Mouse (Mus musculus): Measurements from ENCODE around the gene Ncoa7. TPM values are rescaled to one million over a fixed set of nuclear protein-coding genes. Genes with fewer than 3 reads are reported as not detected.
A peak's percentile ranks its signal among the peaks of the same experiment; 100 is the strongest.

Gene Ncoa7
- total and polyA plus RNA-seq, 3 experiments, result 1.2 to 4.7 (median 3.4) TPM

GRCm38 (mm10) chr10:30778240-30778639 is 24.9 kb downstream of the Ncoa7 start:
- TF ChIP-seq POLR2A (IDR thresholded peaks at IDR 0.05; ENCODE audit: insufficient read depth, low read depth, low read length) (no peak), EP300 (IDR thresholded peaks at IDR 0.05; ENCODE audit: insufficient read depth, low read depth, low read length) (no peak), CTCF (IDR thresholded peaks at IDR 0.05) (no peak)
- Histone ChIP-seq H3K4me3 (no peak overlapping the region), H3K36me3 (ENCODE audit: control insufficient read depth, insufficient read depth, low read length) (no peaks in the 10 kb centered on the region), H3K79me2 (replicated peaks; ENCODE audit: control insufficient read depth, insufficient read depth, low read length) (no peaks in the 10 kb centered on the region), H3K9ac (ENCODE audit: low read depth, low read length) (no peak overlapping the region), H3K4me1 (ENCODE audit: control insufficient read depth, insufficient read depth, low read length) (no peaks in the 10 kb centered on the region), H3K27me3 (ENCODE audit: control insufficient read depth, insufficient read depth, low read length) (no peaks in the 10 kb centered on the region), H3K27ac (no peak overlapping the region)
- DNase-seq, result peak; percentile 37 to 46
- intact Hi-C loops (cut with DNase I), result no loop called here
- 18% methylated on average over 3 of the region's 3 CpGs for WGBS

- WGBS, result 94% methylated on average over 2 of the region's 2 CpGs
- Histone ChIP-seq H3K9ac (ENCODE audit: low read depth, low read length) (no peak overlapping the region), H3K27me3 (ENCODE audit: control insufficient read depth, insufficient read depth, low read length) (no peaks in the 10 kb centered on the region), H3K27ac (no peak overlapping the region), H3K36me3 (ENCODE audit: control insufficient read depth, insufficient read depth, low read length) (no peaks in the 10 kb centered on the region), H3K4me1 (ENCODE audit: control insufficient read depth, insufficient read depth, low read length) (peaks cover 2% of the 10 kb centered on the region), H3K79me2 (replicated peaks; ENCODE audit: control insufficient read depth, insufficient read depth, low read length) (no peaks in the 10 kb centered on the region), H3K4me3 (no peak overlapping the region)
- intact Hi-C loops (cut with DNase I), result no loop called here
- DNase-seq, result no peak
- TF ChIP-seq POLR2A (IDR thresholded peaks at IDR 0.05; ENCODE audit: insufficient read depth, low read depth, low read length) (no peak), CTCF (IDR thresholded peaks at IDR 0.05) (no peak), EP300 (IDR thresholded peaks at IDR 0.05; ENCODE audit: insufficient read depth, low read depth, low read length) (no peak)
Observed at GRCm38 (mm10) chr10:30775987-30776386, 27.1 kb downstream of the Ncoa7 start.

GRCm38 (mm10) chr10:30775568-30775967 is 27.6 kb downstream of the Ncoa7 start:
- 78% methylated on average over 5 of the region's 5 CpGs for WGBS
- intact Hi-C loops (cut with DNase I), result no loop called here
- H3K27ac ChIP-seq, result no peak overlapping the region

GRCm38 (mm10) chr10:30774396-30774795 is 28.7 kb downstream of the Ncoa7 start:
- 85% methylated on average over 2 of the region's 2 CpGs for WGBS
- intact Hi-C loops (cut with DNase I), result no loop called here
- H3K36me3 ChIP-seq (ENCODE audit: control insufficient read depth, insufficient read depth, low read length), result no peaks in the 10 kb centered on the region
- H3K27me3 ChIP-seq (ENCODE audit: control insufficient read depth, insufficient read depth, low read length), result no peaks in the 10 kb centered on the region
- no peaks in the 10 kb centered on the region for H3K79me2 ChIP-seq (replicated peaks; ENCODE audit: control insufficient read depth, insufficient read depth, low read length)
- H3K9ac ChIP-seq (ENCODE audit: low read depth, low read length), result no peak overlapping the region
- H3K27ac ChIP-seq, result no peak overlapping the region
- H3K4me1 ChIP-seq (ENCODE audit: control insufficient read depth, insufficient read depth, low read length), result peaks cover 2% of the 10 kb centered on the region
- TF ChIP-seq EP300 (IDR thresholded peaks at IDR 0.05; ENCODE audit: insufficient read depth, low read depth, low read length), result no peak
- TF ChIP-seq CTCF (IDR thresholded peaks at IDR 0.05), result no peak
- no peak for TF ChIP-seq POLR2A (IDR thresholded peaks at IDR 0.05; ENCODE audit: insufficient read depth, low read depth, low read length)
- no peak for DNase-seq
- no peak overlapping the region for H3K4me3 ChIP-seq

More at GRCm38 (mm10) chr10:30775568-30775967, 27.6 kb downstream of the Ncoa7 start:
- Histone ChIP-seq H3K79me2 (replicated peaks; ENCODE audit: control insufficient read depth, insufficient read depth, low read length) (no peaks in the 10 kb centered on the region), H3K4me1 (ENCODE audit: control insufficient read depth, insufficient read depth, low read length) (peaks cover 2% of the 10 kb centered on the region), H3K4me3 (no peak overlapping the region), H3K27me3 (ENCODE audit: control insufficient read depth, insufficient read depth, low read length) (no peaks in the 10 kb centered on the region), H3K9ac (ENCODE audit: low read depth, low read length) (no peak overlapping the region), H3K36me3 (ENCODE audit: control insufficient read depth, insufficient read depth, low read length) (no peaks in the 10 kb centered on the region)
- TF ChIP-seq EP300 (IDR thresholded peaks at IDR 0.05; ENCODE audit: insufficient read depth, low read depth, low read length), result no peak
- TF ChIP-seq POLR2A (IDR thresholded peaks at IDR 0.05; ENCODE audit: insufficient read depth, low read depth, low read length), result no peak
- no peak for TF ChIP-seq CTCF (IDR thresholded peaks at IDR 0.05)
- no peak for DNase-seq

- WGBS, result 90% methylated on average over 5 of the region's 5 CpGs
- no peak for DNase-seq
- no peaks in the 10 kb centered on the region for H3K27me3 ChIP-seq (ENCODE audit: control insufficient read depth, insufficient read depth, low read length)
Observed at GRCm38 (mm10) chr10:30773181-30773580, 29.9 kb downstream of the Ncoa7 start.

GRCm38 (mm10) chr10:30771417-30772158 is 31.5 kb downstream of the Ncoa7 start:
- Histone ChIP-seq H3K4me1 (ENCODE audit: control insufficient read depth, insufficient read depth, low read length) (peaks cover 2% of the 10 kb centered on the region), H3K79me2 (replicated peaks; ENCODE audit: control insufficient read depth, insufficient read depth, low read length) (no peaks in the 10 kb centered on the region), H3K9ac (ENCODE audit: low read depth, low read length) (no peak overlapping the region), H3K27ac (no peak overlapping the region), H3K27me3 (ENCODE audit: control insufficient read depth, insufficient read depth, low read length) (no peaks in the 10 kb centered on the region), H3K36me3 (ENCODE audit: control insufficient read depth, insufficient read depth, low read length) (no peaks in the 10 kb centered on the region), H3K4me3 (no peak overlapping the region)
- DNase-seq, result no peak
- TF ChIP-seq EP300 (IDR thresholded peaks at IDR 0.05; ENCODE audit: insufficient read depth, low read depth, low read length) (no peak), CTCF (IDR thresholded peaks at IDR 0.05) (no peak), POLR2A (IDR thresholded peaks at IDR 0.05; ENCODE audit: insufficient read depth, low read depth, low read length) (no peak)
- intact Hi-C loops (cut with DNase I), result no loop called here
- WGBS, result 68% methylated on average over 5 of the region's 5 CpGs

More at GRCm38 (mm10) chr10:30773181-30773580, 29.9 kb downstream of the Ncoa7 start:
- no peaks in the 10 kb centered on the region for H3K79me2 ChIP-seq (replicated peaks; ENCODE audit: control insufficient read depth, insufficient read depth, low read length)
- H3K4me1 ChIP-seq (ENCODE audit: control insufficient read depth, insufficient read depth, low read length), result peaks cover 2% of the 10 kb centered on the region
- H3K9ac ChIP-seq (ENCODE audit: low read depth, low read length), result no peak overlapping the region
- H3K36me3 ChIP-seq (ENCODE audit: control insufficient read depth, insufficient read depth, low read length), result no peaks in the 10 kb centered on the region
- intact Hi-C loops (cut with DNase I), result no loop called here
- no peak overlapping the region for H3K4me3 ChIP-seq
- no peak for TF ChIP-seq EP300 (IDR thresholded peaks at IDR 0.05; ENCODE audit: insufficient read depth, low read depth, low read length)
- TF ChIP-seq CTCF (IDR thresholded peaks at IDR 0.05), result no peak
- no peak for TF ChIP-seq POLR2A (IDR thresholded peaks at IDR 0.05; ENCODE audit: insufficient read depth, low read depth, low read length)
- no peak overlapping the region for H3K27ac ChIP-seq

Measured in heart, adult 2 months (tissue).